Mouse (Mus musculus) cerebellum, adult (tissue): ENCODE data around the gene Smndc1.
"Not testable (repeated sequence)": the region's sequence is repeated elsewhere in the genome, so short reads cannot be mapped to it uniquely, and the experiment has no call there.

Experiments used
- ATAC-seq: cut with Nextera tagmentation; 2 replicates; pipeline ENCODE4 v1.9.2; 2017; ENCODE audit warnings: mild to moderate bottlenecking, moderate library complexity, mixed read lengths; ENCODE audit not compliant: insufficient number of reproducible peaks, low FRiP score, low TSS enrichment

Gene Smndc1

DNA sequence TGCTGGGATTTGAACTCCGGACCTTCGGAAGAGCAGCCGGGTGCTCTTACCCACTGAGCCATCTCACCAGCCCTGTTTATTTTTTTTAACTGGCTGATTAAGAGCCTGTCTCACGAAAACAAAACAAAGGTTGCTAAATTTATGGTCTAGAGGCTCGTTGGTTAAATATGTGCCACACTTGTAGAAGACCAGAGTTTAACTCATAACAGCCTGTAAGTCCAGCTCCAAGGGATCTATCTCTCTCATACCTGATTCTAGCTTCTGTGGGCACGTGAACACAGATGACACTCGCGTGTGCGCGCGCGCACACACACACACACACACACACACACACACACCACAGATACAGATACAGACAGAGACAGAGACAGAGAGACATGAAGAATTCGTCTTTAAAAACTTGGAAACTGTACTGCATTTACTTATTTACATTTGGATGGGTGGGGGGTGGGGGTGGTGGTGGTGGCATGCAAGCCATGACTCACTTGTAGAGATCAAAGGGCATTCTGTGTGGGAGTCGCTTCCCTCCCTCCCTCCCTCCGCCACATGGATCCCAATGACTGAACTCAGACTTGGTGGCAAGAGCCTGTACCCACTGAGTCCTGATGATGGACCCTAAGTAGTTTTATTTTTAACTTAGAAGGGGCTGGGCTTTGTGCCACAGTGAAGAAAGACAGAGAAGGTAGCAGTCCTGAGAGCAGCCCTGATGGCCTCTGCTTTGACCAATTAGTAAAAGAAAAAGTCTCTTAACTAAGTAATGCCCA, 23.4 kb upstream of the Smndc1 start:
- no peak for ATAC-seq

DNA sequence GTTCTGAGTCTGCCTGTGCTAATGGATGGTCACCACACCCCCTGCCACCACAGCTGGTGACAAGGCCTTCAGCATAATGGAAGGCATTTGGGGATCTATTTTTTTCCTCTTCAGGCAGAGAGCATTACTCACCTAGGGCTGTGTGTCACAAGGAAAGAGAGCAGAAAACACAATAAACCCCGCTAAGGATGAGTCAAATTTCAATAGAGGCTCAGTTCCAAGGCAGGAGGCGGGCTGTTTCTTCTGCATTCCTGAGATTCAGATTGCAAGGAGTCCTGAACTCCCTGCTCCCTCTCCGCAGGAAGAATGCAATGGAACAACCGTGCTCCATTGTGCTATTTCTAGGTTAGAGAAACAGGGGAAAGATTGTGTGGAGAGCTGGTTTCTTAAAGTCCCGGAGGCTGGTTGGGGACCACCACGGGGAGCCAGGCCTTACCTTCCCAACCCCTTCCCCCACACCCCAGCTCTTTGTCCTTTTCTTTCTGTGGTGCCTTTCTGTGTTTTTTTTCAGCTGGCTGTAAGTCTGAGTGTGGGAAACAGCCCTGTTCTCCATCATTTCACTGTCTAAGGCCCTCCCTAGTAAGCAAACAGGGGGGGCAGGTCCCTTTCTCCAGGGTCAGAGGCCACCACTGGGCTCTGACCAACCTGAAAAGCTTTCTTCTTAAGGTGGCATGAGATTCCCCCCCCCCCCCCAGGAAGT, 21.9 kb upstream of the Smndc1 start:
- ATAC-seq, result no peak

DNA sequence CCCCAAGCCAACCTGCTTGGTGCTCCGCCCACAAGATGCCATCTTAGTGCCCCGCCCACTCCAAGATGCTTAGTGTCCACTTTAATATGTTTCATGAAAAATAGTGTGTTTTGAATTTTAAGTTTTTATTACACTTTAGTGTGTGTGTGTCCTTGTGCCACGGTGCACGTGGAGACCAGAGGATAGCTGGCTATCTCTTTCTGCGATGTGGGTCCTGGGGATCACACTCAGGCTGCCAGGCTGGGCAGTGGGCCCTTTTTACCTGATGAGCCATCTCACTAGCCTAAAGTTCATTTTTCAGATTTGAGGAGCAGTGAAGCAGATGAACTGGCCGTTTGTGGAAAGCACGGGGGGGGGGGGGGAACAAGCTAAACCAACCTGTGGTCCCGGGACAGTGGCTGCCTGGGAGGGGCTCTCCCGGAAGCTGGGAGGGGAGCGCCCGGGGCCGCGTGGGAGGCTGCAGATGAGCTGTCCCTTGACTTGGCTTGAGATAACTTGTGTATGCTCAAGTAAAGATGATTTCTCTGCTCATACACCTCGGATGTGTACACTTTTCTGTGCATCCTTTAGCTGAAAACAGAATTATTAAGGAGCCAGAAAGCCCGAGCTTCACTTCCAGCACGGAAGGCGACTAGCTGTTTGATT, 19.4 kb upstream of the Smndc1 start:
- ATAC-seq, result no peak

DNA sequence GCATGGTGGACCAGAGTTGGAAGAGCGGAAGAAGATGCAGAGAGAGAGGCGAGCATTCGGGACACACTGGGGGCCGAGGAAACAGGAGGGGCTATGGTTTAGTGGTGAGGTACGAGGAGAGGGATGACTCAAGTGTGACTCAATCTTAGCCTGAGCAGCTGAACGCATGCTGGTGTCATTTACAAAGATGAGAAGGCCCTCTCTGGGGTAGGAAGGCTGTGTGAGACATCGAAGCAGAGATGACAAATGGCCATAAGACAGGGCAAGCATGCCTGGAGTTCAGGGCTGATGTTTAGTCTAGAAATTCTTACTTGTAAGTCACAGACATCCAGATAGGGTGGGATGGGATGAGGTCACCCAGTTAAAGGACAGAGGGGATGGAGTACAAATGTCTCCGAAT, 18.0 kb upstream of the Smndc1 start:
- ATAC-seq, result no peak

DNA sequence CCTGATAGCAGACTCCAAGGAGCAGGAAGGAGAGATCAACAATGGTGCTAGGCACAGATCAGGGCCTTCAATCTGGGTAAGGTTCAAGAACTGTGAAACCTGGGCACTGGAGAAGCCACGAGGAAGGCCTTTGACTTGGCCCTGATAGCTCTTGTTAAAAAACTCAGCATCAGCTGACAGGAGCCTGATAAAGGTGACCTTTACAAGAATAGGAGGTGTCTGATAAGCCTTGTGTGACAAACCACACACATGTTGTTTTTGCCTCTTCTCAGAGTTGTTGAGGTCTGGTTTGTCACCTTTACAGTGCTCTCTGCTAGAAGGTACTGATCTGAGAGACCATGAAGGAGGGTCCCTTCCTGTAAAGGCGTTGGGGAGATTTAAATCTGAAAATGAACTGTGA, 17.0 kb upstream of the Smndc1 start:
- no peak for ATAC-seq

DNA sequence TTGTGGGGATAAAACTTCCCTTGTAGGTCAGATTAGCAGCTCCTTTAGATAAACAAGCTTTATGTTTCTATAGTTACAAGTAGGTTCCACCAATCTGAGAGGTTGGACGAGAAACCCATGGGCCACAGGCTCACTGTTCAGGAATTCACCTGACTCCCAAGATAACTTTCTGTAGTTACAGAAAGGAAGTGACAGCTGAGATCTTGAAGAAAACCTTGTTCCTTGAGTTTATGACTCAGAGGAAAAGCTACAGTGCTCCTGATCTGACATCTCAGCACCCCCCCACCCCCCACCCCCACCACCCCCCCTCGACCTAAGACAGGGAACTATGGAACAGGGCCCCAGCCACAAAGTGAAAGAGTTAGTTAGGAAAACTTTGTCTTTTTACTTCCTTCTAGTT, 15.4 kb upstream of the Smndc1 start:
- no peak for ATAC-seq

DNA sequence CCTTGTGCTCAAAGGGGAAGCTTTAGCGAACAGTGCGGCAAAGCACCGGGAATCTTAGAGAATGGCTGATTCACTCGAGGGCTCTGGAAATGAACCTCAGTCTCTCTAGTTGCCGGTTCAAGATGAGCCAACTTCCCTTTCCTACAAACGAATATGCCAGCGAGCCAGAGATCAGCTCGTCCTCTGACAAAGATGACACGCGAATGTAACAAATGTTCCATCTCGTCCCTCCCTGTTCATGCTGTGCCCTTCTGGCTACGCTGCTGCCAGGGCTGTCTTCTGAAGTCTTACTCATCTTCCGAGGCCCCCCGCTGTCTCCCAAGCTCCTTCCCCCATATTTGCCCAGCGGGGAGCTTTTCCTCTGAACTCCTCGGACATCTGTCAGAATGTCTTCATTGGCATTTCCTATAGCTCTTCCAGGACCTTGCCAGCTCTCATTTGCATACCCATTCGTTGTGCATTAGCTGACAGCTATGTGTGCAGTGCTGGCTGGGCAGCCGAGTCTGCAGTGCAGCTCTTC, 14.5 kb upstream of the Smndc1 start:
- peak; percentile 60; the same call in 1 of the 2 replicates for ATAC-seq

DNA sequence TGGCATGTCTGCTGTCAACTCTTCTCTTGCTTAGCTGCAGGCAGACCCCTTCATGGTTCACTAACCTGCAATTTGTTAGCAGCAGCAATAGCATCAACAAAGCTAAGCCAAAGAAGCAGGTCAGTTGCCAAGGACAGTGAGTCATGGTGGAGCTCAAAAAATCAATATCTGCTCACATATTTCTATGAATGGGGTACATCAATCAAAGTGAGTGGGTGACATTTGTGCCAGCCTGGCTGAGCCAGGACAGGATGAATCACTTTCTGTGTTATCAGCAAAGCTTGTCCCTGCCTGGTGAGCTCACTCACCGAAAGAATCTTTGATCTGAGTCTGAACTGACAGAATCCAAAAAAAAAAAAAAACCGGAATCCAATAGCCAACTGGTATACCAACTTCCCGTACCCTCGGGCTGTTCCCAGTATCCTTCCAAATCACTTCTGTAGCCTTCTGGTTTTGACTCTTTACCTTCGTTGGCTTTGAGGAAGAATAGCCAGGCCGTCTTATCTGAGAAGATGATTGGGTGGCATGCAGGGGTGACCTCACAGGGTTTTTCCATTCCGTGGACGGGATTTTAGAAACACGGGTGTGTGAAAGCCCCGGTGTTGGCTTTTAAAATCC, 13.9 kb upstream of the Smndc1 start:
- peak; percentile 61; the same call in 1 of the 2 replicates for ATAC-seq

DNA sequence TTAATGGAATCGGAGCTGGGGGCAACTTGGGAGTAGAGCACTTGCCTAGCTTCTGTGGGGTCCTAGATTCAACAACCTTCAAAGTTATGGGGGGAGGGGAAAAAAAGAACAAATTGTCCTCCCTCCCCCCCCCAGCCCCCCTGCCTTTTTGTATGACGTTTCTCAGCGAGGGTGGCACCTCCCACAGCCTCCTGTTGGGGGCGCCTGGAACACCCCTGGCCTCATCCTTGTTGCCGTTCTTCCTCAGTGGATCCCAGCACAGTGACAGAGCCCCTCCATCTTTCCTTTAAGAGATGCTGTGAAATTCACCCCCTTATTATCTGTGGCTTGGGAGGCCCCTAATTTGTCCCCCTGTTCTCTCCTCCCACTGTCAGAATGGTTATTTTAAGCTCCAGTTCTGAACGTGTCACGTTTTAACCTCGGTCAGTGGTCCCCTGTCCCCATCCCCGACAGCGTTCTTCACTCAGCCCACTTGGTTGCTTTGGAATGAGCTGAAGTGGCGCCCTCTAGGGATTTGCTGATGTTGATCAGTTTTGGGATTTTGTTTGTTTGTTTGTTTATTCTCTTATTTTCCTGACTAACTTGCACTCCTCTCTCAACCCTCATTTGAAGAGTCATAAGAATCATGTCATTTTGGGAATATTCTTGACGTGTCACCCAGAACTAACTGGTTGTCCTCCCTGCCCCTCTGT, 12.5 kb upstream of the Smndc1 start:
- no peak for ATAC-seq

DNA sequence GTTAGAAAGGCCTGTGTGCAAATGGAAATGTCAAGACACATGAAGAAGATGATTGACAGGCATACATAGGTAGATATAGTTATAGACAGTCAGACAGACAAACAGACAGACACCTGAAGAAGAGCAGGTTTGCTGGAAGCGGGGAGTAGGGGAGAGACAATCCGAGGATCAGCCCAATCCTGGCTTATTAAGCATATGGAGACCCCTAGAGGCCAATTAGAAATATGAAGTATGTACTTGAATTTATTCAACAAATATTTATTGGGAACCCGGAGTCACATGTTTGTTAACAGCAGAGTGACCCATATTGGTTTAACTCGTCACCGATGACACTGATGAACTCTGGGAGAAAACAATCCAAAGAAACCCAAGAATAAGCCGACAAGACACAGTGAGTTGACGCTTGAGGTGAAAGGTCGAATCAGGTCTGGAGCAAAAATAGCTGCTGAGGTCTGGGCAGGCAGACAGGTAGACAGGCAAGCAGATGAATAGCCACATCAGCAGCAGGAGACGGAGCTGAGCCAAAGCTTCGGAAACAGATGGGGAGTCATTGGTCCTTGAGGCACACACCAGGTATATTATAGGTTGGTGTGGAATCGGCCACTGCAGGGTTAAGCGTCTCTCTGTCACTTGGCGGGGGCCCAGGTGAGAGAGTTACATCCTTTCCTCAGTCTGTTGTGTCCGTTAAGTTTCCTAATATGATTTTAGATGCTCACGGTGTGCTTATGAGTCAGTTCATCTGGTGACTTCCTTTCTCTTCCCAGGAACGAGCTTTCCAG, 10.1 kb upstream of the Smndc1 start:
- ATAC-seq, result no peak

DNA sequence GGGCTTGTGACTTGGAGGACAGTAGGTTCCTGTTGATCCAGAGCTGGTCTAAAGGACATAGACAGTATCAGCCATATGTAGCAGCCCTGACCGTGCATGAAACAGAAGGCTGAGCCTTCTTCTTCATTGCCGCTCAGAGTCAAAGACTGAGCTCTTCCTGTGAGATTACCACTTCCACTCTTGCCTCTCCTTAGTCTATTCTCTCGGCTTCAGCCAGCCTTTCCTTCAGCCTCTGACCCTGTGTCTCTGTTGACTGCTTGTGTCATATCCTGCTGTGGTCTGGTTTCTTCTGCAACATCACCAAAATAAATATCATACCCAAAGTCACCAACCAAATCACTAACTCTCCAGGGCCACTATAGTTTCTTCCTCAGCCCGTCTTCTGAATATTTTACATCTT, 8.8 kb upstream of the Smndc1 start:
- no peak for ATAC-seq

DNA sequence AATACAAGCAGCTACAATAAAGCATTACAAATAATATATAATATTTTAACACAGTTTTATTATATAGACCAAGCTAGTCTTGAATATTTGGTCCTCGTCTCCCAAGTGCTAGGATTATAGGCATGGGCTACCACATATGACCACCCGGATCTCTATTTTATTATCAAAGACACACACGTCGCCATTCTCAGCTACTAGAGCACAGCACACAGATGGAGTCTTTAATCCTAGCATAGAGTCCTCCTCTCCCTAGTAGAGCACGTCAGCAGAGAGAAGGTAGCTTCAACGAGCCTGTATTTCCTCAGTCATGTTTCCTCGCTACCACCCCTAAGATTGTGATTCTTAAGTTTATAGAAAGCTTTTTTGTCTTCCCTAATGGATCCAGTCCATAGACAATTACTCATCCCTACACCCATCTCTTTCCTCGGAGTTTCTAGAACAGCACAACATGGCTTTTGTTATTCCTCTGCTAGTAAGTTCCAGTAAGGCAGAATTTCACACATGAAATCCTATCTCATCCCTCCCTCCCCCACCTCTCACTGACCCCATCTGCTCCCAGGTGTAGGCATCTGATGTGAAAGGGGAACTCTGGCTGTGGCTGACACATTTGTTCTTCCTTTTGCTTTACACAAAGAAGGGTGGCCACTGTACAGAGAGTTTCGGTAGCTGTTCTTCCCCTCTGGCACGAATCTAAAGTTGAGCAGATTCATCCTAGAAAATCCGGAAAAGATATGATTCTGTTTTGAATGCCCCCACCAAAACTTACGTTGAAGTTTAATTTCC, 7.3 kb upstream of the Smndc1 start:
- no peak for ATAC-seq

DNA sequence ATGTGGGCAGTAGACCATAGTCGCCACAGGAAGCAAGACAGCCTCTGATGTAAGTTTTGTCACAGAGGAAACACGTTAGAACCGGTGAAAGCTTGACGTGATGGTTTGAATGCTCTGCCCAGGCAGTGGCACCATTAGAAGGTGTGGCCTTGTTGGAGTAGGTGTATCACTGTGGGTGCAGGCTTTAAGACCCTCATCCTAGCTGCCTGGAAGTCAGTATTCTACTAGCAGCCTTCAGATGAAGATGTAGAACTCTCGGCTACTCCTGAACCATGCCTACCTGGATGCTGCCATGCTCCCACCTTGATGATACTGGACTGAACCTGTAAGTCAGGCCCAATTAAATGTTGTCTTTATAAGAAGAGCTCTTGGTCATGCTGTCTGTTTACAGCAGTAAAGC, 5.4 kb upstream of the Smndc1 start:
- not testable (repeated sequence) for ATAC-seq

DNA sequence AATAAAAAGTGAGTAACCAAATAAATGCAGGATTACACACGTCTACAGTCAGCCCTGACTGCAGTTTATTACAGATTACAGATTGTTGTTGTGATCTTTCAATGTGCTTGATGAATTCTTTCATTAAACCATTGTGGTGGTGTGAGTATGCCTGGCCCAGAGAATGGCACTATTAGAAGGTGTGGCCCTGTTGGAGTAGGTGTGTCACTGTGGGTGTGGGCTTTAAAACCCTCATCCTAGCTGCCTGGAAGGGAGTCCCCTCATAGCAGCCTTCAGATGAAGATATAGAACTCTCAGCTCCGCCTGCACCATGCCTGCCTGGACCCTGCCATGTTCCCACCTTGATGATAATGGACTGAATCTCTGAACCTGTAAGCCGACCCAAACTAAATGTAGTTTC, 4.6 kb upstream of the Smndc1 start:
- not testable (repeated sequence) for ATAC-seq

DNA sequence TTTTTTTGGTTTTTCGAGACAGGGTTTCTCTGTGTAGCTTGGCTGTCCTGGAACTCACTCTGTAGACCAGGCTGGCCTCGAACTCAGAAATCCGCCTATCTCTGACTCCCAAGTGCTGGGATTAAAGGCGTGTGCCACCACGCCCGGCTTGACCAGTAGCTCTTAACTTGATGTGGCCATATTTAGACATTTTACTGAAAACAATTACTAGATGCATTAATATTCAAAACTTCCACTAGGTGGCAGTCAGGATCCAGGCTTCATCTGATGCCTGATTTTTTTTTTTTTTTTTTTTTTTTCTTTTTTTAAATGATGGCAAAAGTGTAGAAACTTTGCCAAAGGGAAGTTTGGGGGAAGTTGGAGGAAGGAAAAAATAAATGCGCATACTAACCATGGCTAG, 4.2 kb upstream of the Smndc1 start:
- ATAC-seq, result no peak

DNA sequence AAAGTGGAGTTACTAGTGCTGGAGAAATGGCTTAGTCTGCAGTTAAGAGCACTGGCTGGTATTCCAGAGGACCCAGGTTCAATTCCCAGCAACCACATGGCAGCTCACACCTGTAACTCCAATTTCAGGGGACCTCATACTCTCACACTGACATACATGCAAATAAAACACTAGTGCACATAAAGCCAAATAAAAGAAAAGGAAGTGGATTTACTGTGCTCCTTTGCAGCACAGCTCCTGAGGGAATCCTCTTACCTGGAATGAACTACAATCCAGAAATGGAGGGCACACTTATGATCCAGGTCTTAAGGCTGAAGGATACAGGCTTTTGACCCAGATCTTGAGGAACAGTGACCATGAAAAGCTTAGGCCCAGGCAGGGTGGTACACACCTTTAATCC, 3.3 kb upstream of the Smndc1 start:
- no peak for ATAC-seq

DNA sequence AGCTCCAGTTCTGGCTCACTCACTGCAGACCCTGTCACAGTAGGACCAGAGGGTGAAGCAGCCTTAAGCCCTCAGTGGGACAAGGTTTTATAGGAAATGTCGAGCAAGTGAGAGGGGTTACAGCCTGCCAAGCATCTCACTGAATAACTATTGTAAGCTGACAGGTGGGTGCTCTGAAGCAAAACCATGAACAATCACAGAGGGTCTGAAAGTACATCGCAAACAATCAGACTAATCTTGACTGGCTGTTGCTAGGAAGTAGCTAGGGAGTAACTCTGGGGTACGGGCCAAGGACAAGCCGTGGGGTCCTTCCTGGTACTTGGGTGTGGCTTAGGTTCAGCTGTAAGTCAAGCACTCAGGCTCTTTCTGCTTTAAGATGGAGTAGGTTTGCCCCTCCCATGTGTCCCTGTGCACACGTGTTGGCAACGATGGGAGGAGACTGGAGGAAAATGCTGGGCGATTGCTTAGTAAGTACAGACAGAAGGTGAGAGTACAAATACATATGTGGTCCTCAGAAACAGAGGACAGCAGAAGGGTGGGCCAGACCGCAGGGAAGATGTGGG, 2.5 kb upstream of the Smndc1 start:
- no peak for ATAC-seq

DNA sequence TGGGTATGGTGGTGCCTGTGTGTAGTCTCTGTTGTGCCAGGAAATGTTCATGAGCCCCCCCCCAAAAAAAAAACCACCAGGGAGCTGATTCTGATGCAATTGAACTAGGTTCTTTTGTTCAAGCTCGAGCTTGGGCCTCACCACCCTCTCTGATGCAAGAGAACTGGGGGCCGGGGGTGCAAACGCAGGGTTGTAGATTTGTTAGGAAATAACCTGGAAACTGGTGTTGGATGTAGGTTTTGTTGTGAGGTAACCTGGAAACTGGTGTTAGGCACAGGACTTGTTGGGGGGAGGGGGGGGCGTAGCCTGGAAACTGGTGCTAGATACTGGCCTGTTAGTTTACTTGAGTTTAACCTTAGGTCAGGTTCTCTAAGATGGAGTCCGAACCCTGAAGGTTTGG, 1.4 kb upstream of the Smndc1 start:
- no peak for ATAC-seq

DNA sequence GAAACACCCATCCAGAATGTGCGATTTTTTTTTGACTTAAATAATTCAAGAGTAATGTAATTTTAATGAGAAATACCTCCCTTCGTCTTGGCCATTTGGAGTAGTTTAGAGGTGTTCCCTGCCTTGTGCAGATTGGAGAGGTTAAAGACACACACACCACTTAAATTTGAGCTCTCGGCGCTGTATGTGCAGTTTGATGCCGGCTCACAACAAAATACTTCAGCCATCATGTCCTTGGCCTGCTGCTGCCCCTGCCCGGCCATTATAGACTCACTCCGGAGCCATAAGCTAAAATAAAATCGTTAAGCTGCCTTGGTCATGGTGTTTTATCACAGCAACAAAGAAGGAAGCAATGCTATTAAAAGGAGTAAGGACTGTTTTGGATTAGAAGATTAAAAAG, 1.0 kb upstream of the Smndc1 start:
- no peak for ATAC-seq
